In the genomic region with DNA sequence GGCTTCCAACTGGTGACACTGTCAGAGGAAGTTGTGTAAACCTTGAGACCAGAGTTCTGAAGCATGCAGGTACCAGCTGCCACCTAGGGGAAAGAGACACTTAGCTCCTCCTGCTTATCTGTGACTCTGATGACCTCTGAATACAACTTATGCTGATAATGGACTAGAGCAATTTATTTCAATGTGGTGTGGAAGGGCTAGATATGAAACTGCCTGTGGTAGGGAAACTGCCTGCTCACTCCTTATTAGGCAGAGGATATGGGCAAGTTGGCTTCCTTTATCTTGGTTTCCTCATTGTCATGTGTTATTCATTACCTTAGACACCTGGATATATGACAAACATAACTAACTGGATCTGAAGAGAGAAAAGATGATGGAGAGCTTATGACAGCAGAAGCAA, we compare ENCODE assay signal across 22 mouse cellular contexts. TPM values are rescaled to one million over a fixed set of nuclear protein-coding genes. Genes with fewer than 3 reads are reported as not detected.
"Had no signal": no experiment of that assay in that cellular context is flagged by ENCODE, and none has a peak within 500 bp of the region (broad histone marks: within the 10 kb centered on the region; RNA-seq: fewer than 3 reads in every experiment).

No protein-coding gene starts in this region.

- H3K27ac ChIP-seq: kidney, postnatal 0 days; limb, embryonic 12.5 days; lung, embryonic 15.5 days; macrophage; midbrain, embryonic 13.5 days; neural tube, embryonic 15.5 days had no signal

- ATAC-seq: intestine, postnatal 0 days; midbrain, embryonic 13.5 days had no signal

- H3K4me2 ChIP-seq: limb, embryonic 12.5 days; lung, embryonic 15.5 days; midbrain, embryonic 13.5 days; neural tube, embryonic 15.5 days had no signal

- H3K4me1 ChIP-seq: limb, embryonic 12.5 days; lung, embryonic 15.5 days; midbrain, embryonic 13.5 days; neural tube, embryonic 15.5 days had no signal

- H3K36me3 ChIP-seq: limb, embryonic 12.5 days; lung, embryonic 15.5 days; midbrain, embryonic 13.5 days; neural tube, embryonic 15.5 days had no signal

- H3K9ac ChIP-seq: limb, embryonic 12.5 days; lung, embryonic 15.5 days; midbrain, embryonic 13.5 days; neural tube, embryonic 15.5 days had no signal

- H3K9me3 ChIP-seq: limb, embryonic 12.5 days; lung, embryonic 15.5 days; midbrain, embryonic 13.5 days; neural tube, embryonic 15.5 days had no signal

- DNase-seq: kidney, adult 9 months; kidney, postnatal 36 days; layer of hippocampus, adult 9-11 months; layer of hippocampus, postnatal 36 days; lung, postnatal 14 days; right cerebral cortex, adult 18-20 months; thymus, adult 18-20 months; thymus, postnatal 14 days had no signal

- H3K27me3 ChIP-seq: limb, embryonic 12.5 days; lung, embryonic 15.5 days; midbrain, embryonic 13.5 days; neural tube, embryonic 15.5 days had no signal

- H3K4me3 ChIP-seq: limb, embryonic 12.5 days; lung, embryonic 15.5 days; midbrain, embryonic 13.5 days; myocyte; neural tube, embryonic 15.5 days had no signal

RNA-seq across cellular contexts. Expression of a gene that starts 44.0 kb away (rescaled TPM):
- total RNA-seq: layer of hippocampus, adult 18-20 months; layer of hippocampus, postnatal 36 days; left cerebral cortex, adult 8-10 months; liver, adult 2 months had no signal
- polyA plus RNA-seq: intestine, postnatal 0 days; kidney, postnatal 0 days; limb, embryonic 12.5 days; liver, adult 2 months; lung, embryonic 15.5 days; macrophage; midbrain, embryonic 13.5 days; myocyte; neural tube, embryonic 11.5 days; neural tube, embryonic 15.5 days; stomach, embryonic 14.5 days; urinary bladder, adult 2 months had no signal
